Mouse (Mus musculus) heart, postnatal 10 days (tissue): ENCODE results near the gene Pced1b. TPM values are rescaled to one million over a fixed set of nuclear protein-coding genes. Genes with fewer than 3 reads are reported as not detected.
"Not testable (repeated sequence)": the region's sequence is repeated elsewhere in the genome, so short reads cannot be mapped to it uniquely, and the experiment has no call there.

ENCODE experiments used
- DNase-seq, 2 experiments: peaks; one replicate each; pipeline ENCODE4 v3.0.0; 2021
- intact Hi-C: fragments of 180-260 bp; cut with DNase I; formaldehyde crosslinking; loops from one replicate; pipeline ENCODE4 v1.15.1; 2025
- total RNA-seq, 2 experiments: library from RNA; stranded (reverse); gene quantifications; 2 replicates each; pipeline ENCODE4 v1.2.3; 2021

Gene Pced1b
- total RNA-seq, 2 experiments from 2014 or later, result 6.2 to 7.6 TPM

- no peak for DNase-seq
- intact Hi-C loops, result no loop called here
Measured at GRCm38 (mm10) chr15:97332582-97332981, 85.7 kb downstream of the Pced1b start.

GRCm38 (mm10) chr15:97337636-97338352 is 90.9 kb downstream of the Pced1b start:
- intact Hi-C loops, result no loop called here

GRCm38 (mm10) chr15:97338377-97339060 is 91.6 kb downstream of the Pced1b start:
- intact Hi-C loops, result no loop called here
- no peak for DNase-seq

More at GRCm38 (mm10) chr15:97337636-97338352, 90.9 kb downstream of the Pced1b start:
- DNase-seq, result no peak

GRCm38 (mm10) chr15:97342336-97342735 is 95.4 kb downstream of the Pced1b start:
- intact Hi-C loops, result no loop called here
- no peak for DNase-seq

- intact Hi-C loops, result no loop called here
- DNase-seq, result no peak
Measured at GRCm38 (mm10) chr15:97342945-97343344, 96.0 kb downstream of the Pced1b start.

- intact Hi-C loops, result no loop called here
- DNase-seq, result no peak
Measured at GRCm38 (mm10) chr15:97343921-97344320, 97.0 kb downstream of the Pced1b start.

GRCm38 (mm10) chr15:97345110-97345509 is 98.2 kb downstream of the Pced1b start:
- DNase-seq, result no peak
- intact Hi-C loops, result no loop called here

- DNase-seq, result no peak
- intact Hi-C loops, result no loop called here
Measured at GRCm38 (mm10) chr15:97345917-97346316, 99.0 kb downstream of the Pced1b start.

GRCm38 (mm10) chr15:97346413-97346812 is 99.5 kb downstream of the Pced1b start:
- intact Hi-C loops, result no loop called here
- DNase-seq, result no peak

GRCm38 (mm10) chr15:97346897-97347296 is 100.0 kb downstream of the Pced1b start:
- intact Hi-C loops, result no loop called here

GRCm38 (mm10) chr15:97348566-97349315 is 101.8 kb downstream of the Pced1b start:
- DNase-seq, result no peak
- intact Hi-C loops, result no loop called here

More at GRCm38 (mm10) chr15:97346897-97347296, 100.0 kb downstream of the Pced1b start:
- DNase-seq, result no peak

GRCm38 (mm10) chr15:97350528-97350927 is 103.6 kb downstream of the Pced1b start:
- intact Hi-C loops, result no loop called here
- no peak for DNase-seq

GRCm38 (mm10) chr15:97351016-97351415 is 104.1 kb downstream of the Pced1b start:
- intact Hi-C loops, result no loop called here
- peak; percentile 45 to 48 for DNase-seq

GRCm38 (mm10) chr15:97351681-97352080 is 104.8 kb downstream of the Pced1b start:
- DNase-seq, result no peak
- intact Hi-C loops, result no loop called here

- intact Hi-C loops, result no loop called here
Measured at GRCm38 (mm10) chr15:97355676-97356303, 108.9 kb downstream of the Pced1b start.

GRCm38 (mm10) chr15:97357016-97357415 is 110.1 kb downstream of the Pced1b start:
- intact Hi-C loops, result no loop called here

More at GRCm38 (mm10) chr15:97355676-97356303, 108.9 kb downstream of the Pced1b start:
- no peak for DNase-seq

GRCm38 (mm10) chr15:97360842-97361770 is 114.2 kb downstream of the Pced1b start:
- no peak for DNase-seq

More at GRCm38 (mm10) chr15:97357016-97357415, 110.1 kb downstream of the Pced1b start:
- no peak for DNase-seq

GRCm38 (mm10) chr15:97361771-97362171 is 114.9 kb downstream of the Pced1b start:
- no peak for DNase-seq
- intact Hi-C loops, result no loop called here

More at GRCm38 (mm10) chr15:97360842-97361770, 114.2 kb downstream of the Pced1b start:
- intact Hi-C loops, result no loop called here

GRCm38 (mm10) chr15:97364271-97364670 is 117.4 kb downstream of the Pced1b start:
- intact Hi-C loops, DNase-seq: not testable (repeated sequence)

- no peak for DNase-seq
- intact Hi-C loops, result no loop called here
Measured at GRCm38 (mm10) chr15:97364968-97365367, 118.1 kb downstream of the Pced1b start.
